Mouse (Mus musculus) splenic B cell, adult 2 months (primary cell): ENCODE data around the gene Mnt.

Experiments
- DNase-seq: peaks from one replicate; pipeline ENCODE4 v3.0.0-alpha.2; 2011; ENCODE audit warnings: low read depth, low spot score
- H3K27me3 ChIP-seq: 2 replicates; pipeline ENCODE4 v1.6.1; 2012; ENCODE audit warnings: mild to moderate bottlenecking, low read length, moderate library complexity, mixed read lengths; ENCODE audit not compliant: control insufficient read depth, poor library complexity, insufficient read depth, severe bottlenecking
- H3K36me3 ChIP-seq: 2 replicates; pipeline ENCODE4 v1.6.1; 2012; ENCODE audit warnings: mild to moderate bottlenecking, low read length, moderate library complexity, mixed read lengths; ENCODE audit not compliant: control insufficient read depth, poor library complexity, insufficient read depth, severe bottlenecking

Mnt gene

DNA sequence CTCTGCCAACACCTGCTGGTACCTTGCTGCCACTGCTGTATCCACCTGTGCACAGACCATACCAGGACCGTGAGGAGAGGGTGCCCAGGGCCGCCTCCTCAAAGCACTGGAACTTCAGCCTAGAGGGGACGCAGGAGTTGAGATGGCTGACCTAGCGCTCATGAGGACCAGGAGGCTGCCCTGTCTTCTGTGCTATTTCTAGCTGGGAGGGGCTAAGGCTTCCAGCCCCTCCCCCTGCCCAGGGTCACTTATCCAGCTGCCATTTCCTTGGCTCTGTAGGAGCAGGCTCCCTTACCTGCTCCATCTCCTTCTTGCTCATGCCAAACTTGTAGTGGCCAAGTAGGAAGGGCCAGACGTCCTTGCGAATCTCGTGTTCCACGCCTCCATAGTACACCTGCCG lies 27.0 kb downstream of the Mnt start:
- no peaks in the 10 kb centered on the region for H3K27me3 ChIP-seq
- 0 out of 2 replicates have a peak, but pooled peaks cover 2% of the 10 kb centered on the region for H3K36me3 ChIP-seq
- no peak for DNase-seq

GRCm38 (mm10) chr11:74862129-74862528 lies 31.4 kb downstream of the Mnt start:
- DNase-seq, result no peak
- Histone ChIP-seq H3K27me3 (no peaks in the 10 kb centered on the region), H3K36me3 (no peaks in the 10 kb centered on the region)

- H3K36me3 ChIP-seq, result no peaks in the 10 kb centered on the region
- DNase-seq, result no peak
- no peaks in the 10 kb centered on the region for H3K27me3 ChIP-seq
Observed at GRCm38 (mm10) chr11:74863471-74863870, 32.8 kb downstream of the Mnt start.

- Histone ChIP-seq H3K27me3 (no peaks in the 10 kb centered on the region), H3K36me3 (no peaks in the 10 kb centered on the region)
- no peak for DNase-seq
Observed at GRCm38 (mm10) chr11:74864421-74864820, 33.7 kb downstream of the Mnt start.

DNA sequence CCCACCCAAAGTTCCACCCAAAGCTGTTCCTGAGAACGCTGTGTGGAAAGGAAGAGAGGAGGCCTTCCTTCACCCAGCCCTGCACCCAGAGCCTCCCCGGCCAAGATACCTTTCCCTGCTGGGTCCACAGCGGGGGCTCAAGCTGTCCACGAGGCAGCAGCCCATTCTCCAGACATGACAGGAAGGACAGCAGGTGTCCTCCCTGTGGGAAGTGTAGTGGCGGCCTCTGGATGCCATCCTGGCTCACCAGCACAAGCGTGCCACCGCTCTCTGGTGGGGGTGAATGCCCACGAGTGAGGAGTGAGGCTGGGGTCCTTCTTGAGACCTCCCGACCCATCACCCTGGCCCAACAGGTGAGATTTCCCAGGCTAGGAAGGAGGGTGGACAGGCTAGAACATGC lies 34.5 kb downstream of the Mnt start:
- Histone ChIP-seq H3K27me3 (no peaks in the 10 kb centered on the region), H3K36me3 (no peaks in the 10 kb centered on the region)
- DNase-seq, result no peak

GRCm38 (mm10) chr11:74866640-74867039 lies 35.9 kb downstream of the Mnt start:
- no peaks in the 10 kb centered on the region for H3K36me3 ChIP-seq
- DNase-seq, result no peak
- no peaks in the 10 kb centered on the region for H3K27me3 ChIP-seq

- H3K27me3 ChIP-seq, result no peaks in the 10 kb centered on the region
- no peak for DNase-seq
- H3K36me3 ChIP-seq, result no peaks in the 10 kb centered on the region
Observed at GRCm38 (mm10) chr11:74867181-74867580, 36.5 kb downstream of the Mnt start.

DNA sequence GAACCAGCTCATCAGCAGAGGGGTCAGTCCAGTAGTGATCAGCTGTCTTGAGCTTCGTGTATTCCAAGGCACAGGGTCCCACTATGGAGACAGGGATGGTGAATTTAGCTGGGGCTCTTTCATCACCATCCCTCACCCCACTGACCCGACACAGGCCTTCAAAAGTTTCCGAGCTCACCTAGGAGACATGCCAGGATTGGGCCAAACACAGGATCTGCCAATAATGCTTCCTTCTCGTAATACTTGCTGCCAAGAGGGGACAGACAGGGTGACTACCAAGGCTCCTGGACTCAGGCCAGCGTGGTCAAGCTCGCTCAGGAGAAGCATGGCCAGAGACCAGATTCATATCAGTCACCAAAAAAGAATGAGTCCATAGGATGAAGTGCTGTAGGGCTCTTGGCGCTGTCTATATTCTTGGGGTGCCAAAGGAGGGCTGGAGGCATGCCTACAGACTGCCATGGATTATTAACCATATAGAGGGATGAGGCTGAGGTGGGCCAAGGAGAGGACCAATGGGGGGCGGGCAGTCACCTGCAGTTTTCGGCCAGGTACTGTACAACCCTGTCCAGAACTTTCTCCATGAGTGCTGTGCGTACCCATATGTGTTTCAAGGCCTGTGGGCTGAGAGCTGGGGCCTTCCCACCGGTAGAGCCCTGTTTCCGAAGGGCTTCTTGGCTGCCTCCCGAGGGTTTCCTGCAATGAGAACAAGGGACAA lies 37.5 kb downstream of the Mnt start:
- DNase-seq, result no peak

GRCm38 (mm10) chr11:74869603-74870002 lies 38.9 kb downstream of the Mnt start:
- DNase-seq, result no peak
- no peaks in the 10 kb centered on the region for H3K36me3 ChIP-seq
- H3K27me3 ChIP-seq, result no peaks in the 10 kb centered on the region

More for the DNA sequence above, 37.5 kb downstream of the Mnt start:
- no peaks in the 10 kb centered on the region for H3K27me3 ChIP-seq
- H3K36me3 ChIP-seq, result no peaks in the 10 kb centered on the region

DNA sequence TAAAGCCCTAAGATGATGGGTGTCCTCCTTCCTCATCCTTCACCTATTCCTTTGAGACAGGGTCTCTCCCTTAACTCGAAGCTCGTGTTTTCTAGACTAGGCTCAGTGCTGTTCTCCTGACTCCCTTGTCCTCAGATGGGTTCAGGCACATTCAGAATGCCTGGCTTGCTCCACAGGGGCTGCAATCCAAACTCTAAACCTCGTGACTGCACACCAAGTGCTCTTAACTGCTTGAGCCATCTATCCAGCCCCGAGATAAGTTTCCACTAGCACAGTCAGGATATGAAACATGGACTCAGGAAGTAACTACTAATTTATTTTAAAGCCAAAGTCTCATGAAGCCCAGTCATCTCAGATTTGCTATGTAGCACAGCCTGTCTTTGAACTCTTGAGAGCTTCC lies 39.8 kb downstream of the Mnt start:
- Histone ChIP-seq H3K36me3 (no peaks in the 10 kb centered on the region), H3K27me3 (no peaks in the 10 kb centered on the region)
- no peak for DNase-seq

- DNase-seq, result no peak
- H3K36me3 ChIP-seq, result no peaks in the 10 kb centered on the region
- no peaks in the 10 kb centered on the region for H3K27me3 ChIP-seq
Observed at GRCm38 (mm10) chr11:74870991-74871622, 40.4 kb downstream of the Mnt start.

DNA sequence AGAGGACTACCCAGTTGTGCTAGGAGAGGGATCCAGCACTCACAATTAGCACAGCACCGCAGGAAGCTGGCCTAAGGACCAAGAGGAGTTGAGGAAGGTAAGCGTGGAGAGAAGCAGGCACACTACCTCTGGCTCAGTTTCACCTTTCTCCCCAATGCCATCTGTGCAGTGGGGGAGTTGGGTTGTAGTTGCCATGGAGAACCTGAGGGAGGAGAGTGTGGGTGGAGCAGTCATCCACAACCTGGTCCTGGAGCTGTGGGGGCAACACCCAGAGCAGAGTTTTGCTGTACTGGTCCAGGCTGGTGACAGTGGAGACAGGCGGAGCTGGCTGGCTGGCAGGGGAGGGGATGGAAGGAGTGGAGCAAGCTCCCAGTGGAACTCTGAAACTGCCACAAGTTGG lies 43.9 kb downstream of the Mnt start:
- H3K36me3 ChIP-seq, result no peaks in the 10 kb centered on the region
- no peaks in the 10 kb centered on the region for H3K27me3 ChIP-seq
- no peak for DNase-seq

DNA sequence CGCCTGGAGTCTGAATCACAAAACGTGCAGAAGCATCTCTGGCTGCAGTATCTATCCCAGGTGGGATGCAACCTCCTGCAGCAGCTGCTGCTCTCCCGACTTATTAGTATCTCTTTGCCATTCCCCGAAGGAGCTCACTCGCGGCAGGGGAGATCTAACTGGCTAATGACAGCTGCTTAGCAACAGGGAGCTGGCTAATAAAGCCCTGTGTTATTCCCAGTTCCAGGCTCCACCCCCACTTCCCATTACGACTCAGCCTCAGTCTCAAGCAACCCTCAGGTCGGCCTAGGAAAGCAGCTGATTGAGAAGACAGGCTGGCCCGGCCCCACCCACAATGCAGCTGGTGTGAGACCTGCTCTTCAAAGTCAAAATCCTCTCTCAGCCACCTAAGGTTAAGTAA lies 46.1 kb downstream of the Mnt start:
- DNase-seq, result no peak
- no peaks in the 10 kb centered on the region for H3K36me3 ChIP-seq
- no peaks in the 10 kb centered on the region for H3K27me3 ChIP-seq

- H3K36me3 ChIP-seq, result no peaks in the 10 kb centered on the region
- DNase-seq, result no peak
- no peaks in the 10 kb centered on the region for H3K27me3 ChIP-seq
Observed at GRCm38 (mm10) chr11:74880999-74881398, 50.3 kb downstream of the Mnt start.

DNA sequence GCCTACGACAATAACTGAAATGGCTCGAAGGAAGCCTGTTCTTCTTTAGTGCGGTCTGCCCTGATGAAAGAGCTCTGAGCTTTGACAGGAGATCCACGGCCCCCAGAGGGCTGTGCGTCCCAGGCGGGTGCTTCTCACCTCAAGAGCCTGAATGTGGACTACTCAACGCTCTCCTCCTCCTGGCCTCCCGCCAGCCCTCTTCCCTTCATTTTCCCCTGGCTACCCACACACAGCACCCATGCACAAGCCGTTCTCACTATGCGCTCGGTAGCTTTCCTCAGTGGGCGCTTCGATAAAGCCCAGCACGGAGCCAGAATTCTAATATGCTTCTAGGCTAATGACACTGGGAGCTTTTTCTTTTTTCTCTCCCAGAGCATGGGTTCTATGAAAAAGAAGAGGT lies 51.3 kb downstream of the Mnt start:
- no peaks in the 10 kb centered on the region for H3K27me3 ChIP-seq
- no peaks in the 10 kb centered on the region for H3K36me3 ChIP-seq
- no peak for DNase-seq

DNA sequence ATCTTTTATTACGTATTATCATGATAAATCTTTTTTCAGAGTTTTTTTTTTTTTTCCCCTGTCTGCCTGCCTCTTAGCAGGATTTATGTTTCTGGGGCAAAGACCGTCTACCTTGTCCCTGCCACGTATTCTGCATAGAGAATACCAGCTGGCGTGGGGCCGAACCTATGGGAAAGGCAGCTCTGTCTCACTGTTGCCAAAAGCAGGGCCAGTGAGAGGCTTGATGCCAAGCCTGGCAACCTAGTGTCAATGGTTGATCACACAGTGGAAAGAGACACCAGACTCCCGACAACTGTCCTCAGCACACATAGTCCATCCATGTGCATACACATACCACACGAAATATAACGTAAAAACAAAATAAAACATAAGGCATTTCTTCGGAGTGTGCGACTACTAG lies 52.4 kb downstream of the Mnt start:
- DNase-seq, result no peak
- no peaks in the 10 kb centered on the region for H3K36me3 ChIP-seq
- no peaks in the 10 kb centered on the region for H3K27me3 ChIP-seq
